Mouse (Mus musculus) thymus, postnatal 14 days (tissue): Measurements from ENCODE around the gene Eme2.

Source experiments
- DNase-seq: peaks from one replicate; pipeline ENCODE4 v3.0.0; 2021

Eme2 gene

GRCm38 (mm10) chr17:24873695-24874404, 21.0 kb downstream of the Eme2 start:
- DNase-seq, result no peak

GRCm38 (mm10) chr17:24867914-24868313, 27.0 kb downstream of the Eme2 start:
- DNase-seq, result no peak

GRCm38 (mm10) chr17:24865776-24866175, 29.1 kb downstream of the Eme2 start, which contains the start of gene Igfals:
Gene Igfals, plus strand, starts transcription at chr17:24865997.
- no peak for DNase-seq

GRCm38 (mm10) chr17:24861785-24862184, 33.1 kb downstream of the Eme2 start:
- no peak for DNase-seq

- DNase-seq, result no peak
Observed at GRCm38 (mm10) chr17:24860076-24860475, 34.8 kb downstream of the Eme2 start.

- no peak for DNase-seq
Observed at GRCm38 (mm10) chr17:24858967-24859366, 35.9 kb downstream of the Eme2 start.

GRCm38 (mm10) chr17:24857831-24858470, 36.9 kb downstream of the Eme2 start:
- no peak for DNase-seq

- no peak for DNase-seq
Observed at GRCm38 (mm10) chr17:24856589-24856988, 38.3 kb downstream of the Eme2 start.

- DNase-seq, result no peak
Observed at GRCm38 (mm10) chr17:24855838-24856464, 38.9 kb downstream of the Eme2 start.

GRCm38 (mm10) chr17:24851381-24852125, 43.3 kb downstream of the Eme2 start:
- no peak for DNase-seq

GRCm38 (mm10) chr17:24850773-24851127, 44.1 kb downstream of the Eme2 start:
- DNase-seq, result no peak

GRCm38 (mm10) chr17:24850065-24850772, 44.7 kb downstream of the Eme2 start, which contains the start of gene Fahd1:
Gene Fahd1, minus strand, starts transcription at chr17:24850364.
- DNase-seq, result peak; percentile 94

GRCm38 (mm10) chr17:24849733-24850064, 45.2 kb downstream of the Eme2 start:
- DNase-seq, result no peak

- DNase-seq, result no peak
Observed at GRCm38 (mm10) chr17:24848600-24849031, 46.3 kb downstream of the Eme2 start.

GRCm38 (mm10) chr17:24847386-24847785, 47.5 kb downstream of the Eme2 start:
- no peak for DNase-seq

- no peak for DNase-seq
Observed at GRCm38 (mm10) chr17:24844525-24844924, 50.4 kb downstream of the Eme2 start.

GRCm38 (mm10) chr17:24842631-24843030, 52.3 kb downstream of the Eme2 start:
- peak; percentile 21 for DNase-seq

GRCm38 (mm10) chr17:24841133-24841532, 53.8 kb downstream of the Eme2 start:
- DNase-seq, result peak; percentile 64

GRCm38 (mm10) chr17:24840341-24840740, 54.5 kb downstream of the Eme2 start:
- DNase-seq, result no peak

GRCm38 (mm10) chr17:24839842-24840241, 55.0 kb downstream of the Eme2 start, which contains the start of gene Hagh:
Gene Hagh, plus strand, starts transcription at chr17:24840143.
- no peak for DNase-seq
